Mouse (Mus musculus): ENCODE results near the gene Abhd17c.

GRCm38 (mm10) chr7:84151960-84152334 lies 254 bp upstream of the Abhd17c start:
- TF ChIP-seq POLR2A (IDR thresholded peaks at IDR 0.05; ENCODE audit: control insufficient read depth, low read depth, low read length) = peak; percentile 38; the same call in 1 of the 2 replicates
- no peak for TF ChIP-seq CTCF (IDR thresholded peaks at IDR 0.05; ENCODE audit: control insufficient read depth, insufficient read depth, insufficient replicate concordance, low read depth, low read length)
